36 mouse cellular contexts compared by ENCODE assay signal in the genomic region with DNA sequence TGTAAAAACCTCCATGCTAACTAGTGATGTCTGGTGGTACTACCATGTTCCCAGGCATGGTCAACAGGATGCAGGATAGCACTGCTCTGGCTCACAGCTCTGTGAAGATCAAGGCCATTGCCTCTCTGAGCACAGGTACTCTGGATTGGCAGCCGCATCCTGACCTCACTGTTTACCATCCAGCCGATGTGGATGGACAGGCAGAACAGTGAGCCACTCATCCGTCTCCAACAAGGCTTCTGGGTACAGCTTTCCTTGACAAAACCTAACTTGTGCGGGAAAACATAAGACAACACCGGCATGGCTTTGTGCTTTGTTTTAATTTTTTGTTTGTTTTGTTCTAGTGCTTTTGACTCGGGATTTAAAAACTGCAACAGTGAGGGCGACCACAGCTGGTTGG. TPM values are rescaled to one million over a fixed set of nuclear protein-coding genes. Genes with fewer than 3 reads are reported as not detected.
"Had no signal": no experiment of that assay in that cellular context is flagged by ENCODE, and none has a peak within 500 bp of the region (broad histone marks: within the 10 kb centered on the region; RNA-seq: fewer than 3 reads in every experiment).

No protein-coding gene starts in this region.

- H3K27ac ChIP-seq: gastrocnemius, adult 2 months; heart, adult 2 months; heart, embryonic 13.5 days; heart, embryonic 15.5 days; hindbrain, embryonic 10.5 days; hindbrain, embryonic 12.5 days; hindbrain, embryonic 14.5 days; layer of hippocampus, adult 2 months; left cerebral cortex, adult 2 months; limb, embryonic 10.5 days; limb, embryonic 12.5 days; liver, embryonic 13.5 days had no signal

- H3K27me3 ChIP-seq: heart, embryonic 13.5 days; heart, embryonic 15.5 days; hindbrain, embryonic 12.5 days; limb, embryonic 12.5 days; liver, embryonic 13.5 days had no signal

- H3K4me3 ChIP-seq: gastrocnemius, adult 2 months; heart, adult 2 months; heart, embryonic 13.5 days; heart, embryonic 15.5 days; hindbrain, embryonic 10.5 days; hindbrain, embryonic 12.5 days; layer of hippocampus, adult 2 months; left cerebral cortex, adult 2 months; limb, embryonic 10.5 days; limb, embryonic 12.5 days; liver, embryonic 13.5 days had no signal

- ATAC-seq: hindbrain, embryonic 16.5 days; inflammation-experienced regulatory T-cells, adult 6 months; intestine, postnatal 0 days had no signal

- H3K4me1 ChIP-seq: hindbrain, embryonic 12.5 days; limb, embryonic 10.5 days; limb, embryonic 12.5 days had no signal

- DNase-seq: gastrocnemius, adult 2 months; gastrocnemius, postnatal 10 days; gastrocnemius, postnatal 25 days; heart, adult 2 months; heart, postnatal 14 days; heart, postnatal 4 days; kidney, adult 18-20 months; kidney, adult 8-10 months; kidney, postnatal 10 days; kidney, postnatal 25 days; kidney, postnatal 4 days; liver; liver, embryonic 13.5 days had no signal

- H3K9me3 ChIP-seq: heart, embryonic 13.5 days; heart, embryonic 15.5 days; hindbrain, embryonic 10.5 days; hindbrain, embryonic 12.5 days; limb, embryonic 10.5 days; limb, embryonic 12.5 days; liver, embryonic 13.5 days had no signal

RNA-seq across cellular contexts. Expression of gene Ubap1l, which starts 4.9 kb away (rescaled TPM):
- total RNA-seq: granulocyte monocyte progenitor cell, adult 5-6 weeks had no signal
- polyA plus RNA-seq: heart, embryonic 13.5 days; liver, embryonic 13.5 days had no signal

RNA-seq across cellular contexts. Expression of gene Kbtbd13, which starts 25.7 kb away (rescaled TPM):
- polyA plus RNA-seq: inflammation-experienced regulatory T-cells, adult 6 months had no signal

RNA-seq across cellular contexts. Expression of gene Rasl12, which starts 32.6 kb away (rescaled TPM):
- total RNA-seq: granulocyte monocyte progenitor cell, adult 5-6 weeks had no signal

RNA-seq across cellular contexts. Expression of gene Slc51b, which starts 57.0 kb away (rescaled TPM):
- total RNA-seq: gastrocnemius, adult 2 months; gastrocnemius, postnatal 10 days; gastrocnemius, postnatal 25 days; gastrocnemius, postnatal 4 days; granulocyte monocyte progenitor cell, adult 5-6 weeks; heart, adult 2 months; heart, postnatal 14 days; heart, postnatal 4 days; layer of hippocampus, adult 2 months; layer of hippocampus, postnatal 10 days; layer of hippocampus, postnatal 25 days; left cerebral cortex, adult 2 months; left cerebral cortex, postnatal 14 days; left cerebral cortex, postnatal 36 days had no signal
- polyA plus RNA-seq: frontal cortex, adult 2 months; heart, adult 2 months; heart, embryonic 11.5 days; heart, embryonic 13.5 days; heart, embryonic 15.5 days; heart, postnatal 0 days; hindbrain, embryonic 10.5 days; hindbrain, embryonic 12.5 days; hindbrain, embryonic 14.5 days; hindbrain, embryonic 16.5 days; inflammation-experienced regulatory T-cells, adult 6 months; limb, embryonic 10.5 days; limb, embryonic 12.5 days; limb, embryonic 14.5 days; liver, embryonic 11.5 days; liver, embryonic 13.5 days had no signal
